Mouse (Mus musculus): ENCODE data around the gene Lpp. TPM values are rescaled to one million over a fixed set of nuclear protein-coding genes. Genes with fewer than 3 reads are reported as not detected.

Lpp gene
- total and polyA plus RNA-seq, 3 experiments = 0.64 to 1.2 (median 0.68) TPM

GRCm38 (mm10) chr16:24781922-24782321 lies 388.6 kb downstream of the Lpp start:
- in situ Hi-C loops (cut with MboI; ENCODE audit: low pct_ligation_motif_present, low pct_unique_long_range_greater_than_20kb, low sequenced_read_pairs) = no loop called here

DNA sequence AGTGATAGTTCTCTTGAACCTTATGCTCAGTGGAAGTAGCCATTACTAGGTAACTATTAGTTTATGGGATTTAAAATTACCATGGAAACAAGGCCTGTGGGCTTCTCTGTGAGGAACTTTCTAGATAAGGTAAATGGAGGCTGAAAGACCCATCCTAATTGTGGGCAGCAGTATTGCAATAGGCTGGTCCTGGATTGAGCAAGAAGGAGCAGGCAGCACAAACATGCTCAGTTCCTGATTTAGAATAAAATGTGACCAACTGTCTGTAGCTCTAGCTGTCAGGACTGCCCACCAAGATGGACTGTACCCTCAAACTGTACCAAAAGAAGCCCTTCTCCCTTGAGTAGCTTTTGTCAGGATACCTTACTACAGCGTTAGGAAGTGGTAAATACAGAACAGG lies 392.3 kb downstream of the Lpp start:
- Histone ChIP-seq H3K9me3 (replicated peaks; ENCODE audit: low read length) (no peaks in the 10 kb centered on the region), H3K4me1 (ENCODE audit: control insufficient read depth in 1 of 2, insufficient read depth in 2 of 2) (no peaks in the 10 kb centered on the region), H3K4me3 (replicated peaks in 1 of 3; ENCODE audit: low read depth in 2 of 3, low read length in 2 of 3, poor library complexity in 1 of 3) (no peak overlapping the region), H3K27me3 (replicated peaks) (no peaks in the 10 kb centered on the region), H3K9ac (ENCODE audit: insufficient read depth, low read depth) (no peak overlapping the region), H3K4me2 (ENCODE audit: insufficient read depth, low read depth, poor library complexity, severe bottlenecking) (no peak overlapping the region), H3K36me3 (replicated peaks in 1 of 2; ENCODE audit: control insufficient read depth in 1 of 2, insufficient read depth in 1 of 2, low read length in 1 of 2) (no peaks in the 10 kb centered on the region), H3K79me2 (replicated peaks; ENCODE audit: control insufficient read depth, extremely low read depth, insufficient read depth, poor library complexity, severe bottlenecking) (no peaks in the 10 kb centered on the region), H3K27ac (ENCODE audit: insufficient read depth, low read depth) (no peak overlapping the region)
- no peak for DNase-seq (ENCODE audit: extremely low read depth)
- in situ Hi-C loops (cut with MboI; ENCODE audit: low pct_ligation_motif_present, low pct_unique_long_range_greater_than_20kb, low sequenced_read_pairs) (no loop called here), dilution Hi-C loops (cut with MboI; ENCODE audit: extremely low pct_ligation_motif_present, extremely low pct_unique_long_range_greater_than_20kb, low sequenced_read_pairs) (no loop called here)
- no peak for TF ChIP-seq IRF4 (IDR thresholded peaks at IDR 0.05; ENCODE audit: low read depth, low read length)
- no peak for TF ChIP-seq JUND (conservative IDR thresholded peaks at IDR 0.05; ENCODE audit: low read depth, low read length)
- TF ChIP-seq ZNF384 (IDR thresholded peaks at IDR 0.05; ENCODE audit: low read depth, low read length) = no peak
- TF ChIP-seq ZC3H11A (IDR thresholded peaks at IDR 0.05; ENCODE audit: low read depth, low read length) = no peak
- TF ChIP-seq MYC (IDR thresholded peaks at IDR 0.05; ENCODE audit: low read depth, low read length) = no peak
- no peak for TF ChIP-seq USF1 (IDR thresholded peaks at IDR 0.05; ENCODE audit: low read depth, low read length)
- TF ChIP-seq CHD2 (IDR thresholded peaks at IDR 0.05; ENCODE audit: low read length) = no peak
- TF ChIP-seq NRF1 (IDR thresholded peaks at IDR 0.05; ENCODE audit: low read depth, low read length) = no peak
- no peak for TF ChIP-seq GABPA (IDR thresholded peaks at IDR 0.05; ENCODE audit: insufficient replicate concordance, low read depth, low read length)
- no peak for TF ChIP-seq E2F4 (IDR thresholded peaks at IDR 0.05; ENCODE audit: insufficient replicate concordance, low read depth, low read length)
- no peak for TF ChIP-seq UBTF (IDR thresholded peaks at IDR 0.05; ENCODE audit: low read depth, low read length)
- no peak for TF ChIP-seq MXI1 (IDR thresholded peaks at IDR 0.05; ENCODE audit: low read depth, low read length)
- no peak for TF ChIP-seq ZKSCAN1 (IDR thresholded peaks at IDR 0.05; ENCODE audit: borderline replicate concordance, low read depth, low read length)
- no peak for TF ChIP-seq CTCF (conservative IDR thresholded peaks at IDR 0.05 in 1 of 2, IDR thresholded peaks at IDR 0.05 in 1 of 2; ENCODE audit: low read depth in 2 of 2, low read length in 2 of 2)
- no peak for TF ChIP-seq EP300 (IDR thresholded peaks at IDR 0.05; ENCODE audit: low read length)
- TF ChIP-seq TBP (conservative IDR thresholded peaks at IDR 0.05; ENCODE audit: low read depth, low read length) = no peak
- TF ChIP-seq ETS1 (conservative IDR thresholded peaks at IDR 0.05; ENCODE audit: low read depth, low read length) = no peak
- TF ChIP-seq KAT2A (IDR thresholded peaks at IDR 0.05; ENCODE audit: insufficient replicate concordance, low read length) = no peak
- no peak for TF ChIP-seq ZMIZ1 (IDR thresholded peaks at IDR 0.05; ENCODE audit: low read depth, low read length)

More at GRCm38 (mm10) chr16:24781922-24782321, 388.6 kb downstream of the Lpp start:
- Histone ChIP-seq H3K4me1 (ENCODE audit: control insufficient read depth in 1 of 2, insufficient read depth in 2 of 2) (0 out of 4 replicates have a peak, but pooled peaks cover 2 to 5% of the 10 kb centered on the region in 2 experiments), H3K4me3 (replicated peaks in 1 of 3; ENCODE audit: low read depth in 2 of 3, low read length in 2 of 3, poor library complexity in 1 of 3) (no peak overlapping the region), H3K79me2 (replicated peaks; ENCODE audit: control insufficient read depth, extremely low read depth, insufficient read depth, poor library complexity, severe bottlenecking) (no peaks in the 10 kb centered on the region), H3K4me2 (ENCODE audit: insufficient read depth, low read depth, poor library complexity, severe bottlenecking) (no peak overlapping the region), H3K9ac (ENCODE audit: insufficient read depth, low read depth) (no peak overlapping the region), H3K27me3 (replicated peaks) (no peaks in the 10 kb centered on the region), H3K36me3 (replicated peaks in 1 of 2; ENCODE audit: control insufficient read depth in 1 of 2, insufficient read depth in 1 of 2, low read length in 1 of 2) (no peaks in the 10 kb centered on the region), H3K9me3 (replicated peaks; ENCODE audit: low read length) (no peaks in the 10 kb centered on the region), H3K27ac (ENCODE audit: insufficient read depth, low read depth) (no peak overlapping the region)
- DNase-seq (ENCODE audit: extremely low read depth) = no peak
- TF ChIP-seq CTCF (conservative IDR thresholded peaks at IDR 0.05 in 1 of 2, IDR thresholded peaks at IDR 0.05 in 1 of 2; ENCODE audit: low read depth in 2 of 2, low read length in 2 of 2) = no peak
- TF ChIP-seq ELF1 (IDR thresholded peaks at IDR 0.05; ENCODE audit: low read depth, low read length) = no peak
- no peak for TF ChIP-seq E2F4 (IDR thresholded peaks at IDR 0.05; ENCODE audit: insufficient replicate concordance, low read depth, low read length)
- no peak for TF ChIP-seq MAX (IDR thresholded peaks at IDR 0.05; ENCODE audit: low read length)
- no peak for TF ChIP-seq RAD21 (IDR thresholded peaks at IDR 0.05; ENCODE audit: low read depth, low read length)
- no peak for TF ChIP-seq MEF2A (IDR thresholded peaks at IDR 0.05; ENCODE audit: borderline replicate concordance, low read depth, low read length)
- no peak for TF ChIP-seq MAZ (IDR thresholded peaks at IDR 0.05; ENCODE audit: low read depth, low read length)
- no peak for TF ChIP-seq EP300 (IDR thresholded peaks at IDR 0.05; ENCODE audit: low read length)
- no peak for TF ChIP-seq HCFC1 (IDR thresholded peaks at IDR 0.05; ENCODE audit: low read depth, low read length)
- no peak for TF ChIP-seq ZKSCAN1 (IDR thresholded peaks at IDR 0.05; ENCODE audit: borderline replicate concordance, low read depth, low read length)
- dilution Hi-C loops (cut with MboI; ENCODE audit: extremely low pct_ligation_motif_present, extremely low pct_unique_long_range_greater_than_20kb, low sequenced_read_pairs) = no loop called here

Data from CH12.LX (cell line).